Mouse (Mus musculus) E14TG2a.4 (cell line): ENCODE results near the gene Mbnl1.

Experiments used
- H3K27me3 ChIP-seq: 2 replicates; pipeline ENCODE4 v1.6.1; 2014; ENCODE audit warnings: low read length, control low read depth; ENCODE audit not compliant: insufficient read depth
- H3K36me3 ChIP-seq: 2 replicates; pipeline ENCODE4 v1.6.1; 2014; ENCODE audit warnings: low read length, control low read depth; ENCODE audit not compliant: insufficient read depth
- H3K4me1 ChIP-seq: replicated peaks from 2 replicates; pipeline ENCODE4 v1.6.1; 2014; ENCODE audit warnings: low read depth, low read length, control low read depth
- H3K4me3 ChIP-seq: replicated peaks from 2 replicates; pipeline ENCODE4 v1.5.1; 2014; ENCODE audit warnings: mild to moderate bottlenecking, low read length
- H3K9me3 ChIP-seq: 2 replicates; pipeline ENCODE4 v1.6.1; 2014; ENCODE audit warnings: low read length, control low read depth
- CTCF ChIP-seq: conservative IDR thresholded peaks from 2 replicates; pipeline ENCODE4 v1.5.1; 2014; ENCODE audit warnings: low read length
- NANOG ChIP-seq: IDR thresholded peaks from 2 replicates; pipeline ENCODE4 v1.6.1; 2014; ENCODE audit warnings: borderline replicate concordance, low read length, mixed read lengths
- POU5F1 ChIP-seq: IDR thresholded peaks from 2 replicates; pipeline ENCODE4 v1.6.1; 2014; ENCODE audit warnings: low read length, borderline replicate concordance

Mbnl1 gene

DNA sequence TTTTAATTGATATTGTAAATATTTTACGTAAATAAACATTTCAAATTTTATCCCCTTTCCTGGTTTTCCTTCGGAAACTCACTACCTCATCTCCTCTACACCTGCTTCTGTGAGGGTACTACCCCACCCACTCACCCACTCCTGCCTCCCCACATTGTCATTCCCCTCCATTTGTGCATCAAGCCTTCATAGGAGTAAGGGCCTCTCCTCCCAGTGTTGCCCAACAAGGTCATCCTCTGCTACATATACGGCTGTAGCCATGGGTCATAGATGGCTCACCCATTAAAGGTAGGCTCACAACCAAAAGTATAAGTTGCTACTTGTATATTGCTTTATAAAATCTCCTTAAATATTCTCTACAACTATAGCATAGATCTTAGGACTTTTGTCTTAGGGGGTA, 34.9 kb downstream of the Mbnl1 start:
- no peak overlapping the region for H3K4me3 ChIP-seq
- no peaks in the 10 kb centered on the region for H3K9me3 ChIP-seq
- H3K27me3 ChIP-seq, result peaks cover 2% of the 10 kb centered on the region; the same call in 1 of the 2 replicates
- TF ChIP-seq NANOG, result no peak
- no peak for TF ChIP-seq CTCF
- no peak for TF ChIP-seq POU5F1
- no peaks in the 10 kb centered on the region for H3K36me3 ChIP-seq
- H3K4me1 ChIP-seq, result no peaks in the 10 kb centered on the region

DNA sequence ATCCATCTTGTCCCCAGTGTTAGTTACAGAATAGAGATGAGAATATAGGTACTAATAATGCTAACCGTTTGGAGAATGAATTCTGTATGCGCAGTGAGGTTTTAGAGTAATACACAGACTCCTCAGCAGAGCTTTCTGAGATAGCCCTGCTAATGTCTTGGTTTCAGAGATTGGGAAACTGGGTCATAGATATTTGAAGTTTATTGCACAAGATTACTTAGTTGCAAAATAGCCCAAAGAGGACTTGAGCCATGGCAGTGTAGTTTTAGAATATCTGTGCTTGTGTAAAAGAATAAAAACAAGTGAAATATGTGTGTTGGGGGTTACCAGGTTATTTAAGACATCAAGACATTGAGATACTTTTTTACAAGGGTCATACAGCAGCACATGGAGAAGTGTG, 35.3 kb downstream of the Mbnl1 start:
- Histone ChIP-seq H3K9me3 (no peaks in the 10 kb centered on the region), H3K36me3 (no peaks in the 10 kb centered on the region), H3K27me3 (no peaks in the 10 kb centered on the region), H3K4me1 (no peaks in the 10 kb centered on the region), H3K4me3 (no peak overlapping the region)
- no peak for TF ChIP-seq POU5F1
- TF ChIP-seq NANOG, result no peak
- TF ChIP-seq CTCF, result no peak

DNA sequence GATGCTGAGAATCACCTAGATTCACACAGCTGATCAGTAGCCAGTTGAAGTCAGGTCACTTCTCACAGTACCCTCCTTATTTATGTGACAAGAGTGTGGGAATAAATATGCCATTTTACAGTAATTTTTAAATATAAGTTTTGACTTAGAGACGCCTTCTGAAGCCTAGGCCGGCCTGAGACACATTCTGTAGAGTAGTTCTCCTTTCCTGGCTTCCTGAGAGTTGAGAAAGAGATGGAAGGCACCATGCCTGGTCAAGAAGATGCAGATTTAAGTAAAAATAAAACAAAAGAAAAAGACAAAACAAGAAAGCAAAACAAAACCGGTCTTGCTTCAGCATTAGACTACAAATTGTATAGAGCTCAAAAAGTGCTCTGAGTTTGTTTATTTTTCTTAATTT, 38.6 kb downstream of the Mbnl1 start:
- no peak overlapping the region for H3K4me3 ChIP-seq
- peaks cover 3% of the 10 kb centered on the region; the same call in 1 of the 2 replicates for H3K4me1 ChIP-seq
- no peaks in the 10 kb centered on the region for H3K36me3 ChIP-seq
- H3K27me3 ChIP-seq, result no peaks in the 10 kb centered on the region
- no peaks in the 10 kb centered on the region for H3K9me3 ChIP-seq
- TF ChIP-seq NANOG, result no peak
- TF ChIP-seq CTCF, result no peak
- no peak for TF ChIP-seq POU5F1

DNA sequence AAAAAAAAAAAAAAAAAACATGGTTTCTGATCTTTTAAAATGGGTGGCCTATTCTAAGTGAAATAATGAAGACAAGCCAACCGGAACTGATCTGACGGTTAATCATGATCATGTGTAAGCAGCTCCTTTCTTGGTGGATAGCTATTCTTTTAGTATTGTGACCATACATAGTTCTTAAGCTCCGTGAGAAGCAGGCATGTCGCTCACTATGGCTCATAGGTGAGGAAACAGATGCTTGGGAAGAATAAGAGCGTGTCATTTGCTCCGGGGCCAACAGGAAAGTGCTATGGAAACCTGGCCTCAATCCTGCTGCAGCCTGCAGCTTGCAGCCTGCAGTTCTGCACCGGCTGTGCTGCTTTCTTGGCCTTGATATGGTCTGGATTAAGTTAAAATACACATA, 40.7 kb downstream of the Mbnl1 start:
- Histone ChIP-seq H3K9me3 (no peaks in the 10 kb centered on the region), H3K4me1 (peaks cover 8% of the 10 kb centered on the region; the same call in 1 of the 2 replicates), H3K4me3 (no peak overlapping the region), H3K36me3 (no peaks in the 10 kb centered on the region), H3K27me3 (no peaks in the 10 kb centered on the region)
- TF ChIP-seq POU5F1 (no peak), NANOG (no peak), CTCF (no peak)

DNA sequence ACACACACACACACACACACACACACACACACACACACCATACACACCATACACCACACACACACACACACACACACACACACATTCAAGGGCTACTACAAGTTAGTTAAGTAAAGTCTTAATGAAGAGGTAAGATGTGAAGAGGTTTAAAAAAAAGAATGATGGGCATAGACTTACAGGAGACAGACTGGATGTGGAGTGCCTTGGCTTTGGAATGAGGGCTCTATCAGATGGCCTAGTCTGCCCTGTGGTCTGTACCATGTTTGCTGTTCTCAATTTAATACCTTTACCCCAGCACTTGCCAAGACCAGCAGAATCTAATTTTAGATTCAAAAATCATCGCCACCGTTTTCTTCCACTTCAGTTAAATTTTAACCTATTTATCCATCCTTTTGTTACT, 41.1 kb downstream of the Mbnl1 start:
- Histone ChIP-seq H3K4me3 (no peak overlapping the region), H3K4me1 (peaks cover 8% of the 10 kb centered on the region; the same call in 1 of the 2 replicates), H3K27me3 (no peaks in the 10 kb centered on the region), H3K9me3 (no peaks in the 10 kb centered on the region), H3K36me3 (no peaks in the 10 kb centered on the region)
- no peak for TF ChIP-seq NANOG
- no peak for TF ChIP-seq POU5F1

DNA sequence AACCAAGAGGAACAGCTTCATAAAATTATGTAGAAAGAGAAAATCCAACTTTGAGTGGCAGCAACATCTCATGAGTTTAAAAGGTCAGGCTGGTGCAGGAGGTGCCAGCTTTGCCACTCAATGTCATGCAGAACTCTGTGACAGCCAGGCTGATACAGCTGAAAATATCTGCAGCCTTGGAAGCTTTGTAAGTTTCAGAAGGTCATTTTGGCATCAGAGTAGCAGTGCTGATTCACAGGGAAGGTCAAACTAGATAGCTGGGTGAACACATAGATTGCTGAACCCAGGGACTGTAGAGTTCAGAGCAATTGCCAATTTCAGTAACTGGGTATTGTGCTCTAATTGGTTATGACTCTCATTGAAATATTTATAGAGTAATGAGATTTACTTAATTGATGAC, 42.8 kb downstream of the Mbnl1 start:
- no peak for TF ChIP-seq POU5F1
- TF ChIP-seq CTCF, result no peak
- TF ChIP-seq NANOG, result no peak

DNA sequence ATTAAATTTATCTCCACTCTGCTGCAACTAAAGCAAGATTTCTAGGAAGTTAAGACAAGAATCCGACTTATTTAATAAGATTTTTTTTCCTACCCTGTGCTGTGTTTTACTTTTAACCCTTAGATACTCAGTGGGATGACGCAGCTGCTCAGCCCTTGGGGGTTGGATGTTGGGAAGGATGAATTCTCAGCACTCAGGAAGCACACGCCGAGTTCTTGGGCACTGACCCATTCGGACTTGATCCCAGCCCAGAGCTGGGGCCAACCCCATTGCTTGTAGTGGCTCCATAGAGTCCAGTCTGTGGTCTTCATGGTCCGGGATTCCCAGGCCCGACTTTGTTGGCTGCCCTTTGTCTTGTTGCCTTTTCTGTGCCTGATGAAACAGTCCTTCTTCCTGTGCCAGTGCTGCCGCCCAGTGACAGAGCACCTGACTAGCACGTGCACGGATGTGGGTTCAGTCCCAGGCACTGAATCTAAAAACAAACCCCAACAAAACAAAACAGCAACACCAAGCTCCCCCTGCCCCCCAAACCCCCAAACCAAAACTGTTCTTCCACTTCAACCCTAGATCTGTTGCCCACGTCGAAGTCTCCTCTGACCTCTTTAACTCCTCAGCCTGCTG, 43.5 kb downstream of the Mbnl1 start:
- Histone ChIP-seq H3K27me3 (no peaks in the 10 kb centered on the region), H3K36me3 (no peaks in the 10 kb centered on the region), H3K9me3 (no peaks in the 10 kb centered on the region), H3K4me1 (peaks cover 8% of the 10 kb centered on the region; the same call in 1 of the 2 replicates), H3K4me3 (no peak overlapping the region)
- no peak for TF ChIP-seq CTCF

More for the DNA sequence above, 42.8 kb downstream of the Mbnl1 start:
- no peaks in the 10 kb centered on the region for H3K27me3 ChIP-seq
- H3K9me3 ChIP-seq, result no peaks in the 10 kb centered on the region
- no peak overlapping the region for H3K4me3 ChIP-seq
- peaks cover 8% of the 10 kb centered on the region; the same call in 1 of the 2 replicates for H3K4me1 ChIP-seq
- no peaks in the 10 kb centered on the region for H3K36me3 ChIP-seq

DNA sequence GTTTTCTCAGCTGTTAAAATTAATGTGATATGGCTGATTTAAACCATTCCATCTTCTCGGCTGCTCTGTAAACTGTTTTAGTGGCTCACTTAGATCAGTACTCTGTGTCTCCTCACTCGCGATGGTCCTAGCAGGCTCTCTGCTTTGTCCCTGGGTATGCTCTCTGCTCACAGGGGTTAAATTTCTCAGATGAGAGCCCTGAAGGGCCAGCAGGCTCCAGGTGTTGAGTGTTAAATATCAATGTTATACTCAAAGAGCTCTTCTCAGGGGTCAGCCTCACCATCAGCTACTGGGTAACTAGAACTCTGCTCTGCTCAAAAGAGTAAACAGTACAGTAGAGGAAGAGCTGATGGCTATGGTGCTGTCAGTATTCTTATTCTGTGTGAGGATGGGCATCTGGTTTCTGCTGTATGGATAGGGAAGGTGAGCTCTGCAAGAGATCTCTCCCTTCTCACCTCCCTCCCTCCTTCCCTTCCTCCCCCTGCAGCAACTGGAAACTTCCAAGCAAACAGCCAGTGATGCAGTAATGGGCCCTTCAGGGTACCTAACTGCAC, 44.7 kb downstream of the Mbnl1 start:
- H3K36me3 ChIP-seq, result no peaks in the 10 kb centered on the region
- peaks cover 8% of the 10 kb centered on the region; the same call in 1 of the 2 replicates for H3K4me1 ChIP-seq
- no peaks in the 10 kb centered on the region for H3K27me3 ChIP-seq
- TF ChIP-seq CTCF (no peak), POU5F1 (no peak), NANOG (no peak)
- no peaks in the 10 kb centered on the region for H3K9me3 ChIP-seq
- no peak overlapping the region for H3K4me3 ChIP-seq

DNA sequence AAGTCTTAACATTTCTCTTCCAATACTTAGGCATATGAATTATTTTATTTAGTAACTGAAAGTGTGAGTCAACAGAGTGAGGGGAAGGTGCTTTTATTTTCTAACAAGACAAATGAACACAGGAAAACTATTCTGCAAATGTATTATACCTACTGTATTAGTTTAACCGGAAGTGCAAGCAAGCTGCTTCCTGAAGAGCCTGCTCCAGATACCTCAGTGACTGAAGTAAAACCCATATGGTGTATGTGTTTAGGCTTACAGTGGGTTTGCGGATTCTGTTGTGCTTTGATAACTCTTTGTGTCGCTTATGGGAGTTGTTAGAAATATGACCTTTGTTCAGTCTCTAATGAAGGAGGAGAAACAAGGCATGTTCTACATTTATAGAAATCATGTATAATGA, 46.7 kb downstream of the Mbnl1 start:
- no peaks in the 10 kb centered on the region for H3K36me3 ChIP-seq
- TF ChIP-seq POU5F1, result no peak
- peaks cover 8% of the 10 kb centered on the region; the same call in 1 of the 2 replicates for H3K4me1 ChIP-seq
- no peaks in the 10 kb centered on the region for H3K9me3 ChIP-seq
- no peaks in the 10 kb centered on the region for H3K27me3 ChIP-seq
- H3K4me3 ChIP-seq, result no peak overlapping the region
